Mouse (Mus musculus): ENCODE measurements around the gene Pan3.

Gene Pan3

GRCm38 (mm10) chr5:147429535-147430305, at the start of gene Pan3:
Gene Pan3 (plus strand): TSS chr5:147430161.
- peak; percentile 96 to 99 for DNase-seq (ENCODE audit: inconsistent age in 2 of 2, low spot score in 1 of 2)

DNA sequence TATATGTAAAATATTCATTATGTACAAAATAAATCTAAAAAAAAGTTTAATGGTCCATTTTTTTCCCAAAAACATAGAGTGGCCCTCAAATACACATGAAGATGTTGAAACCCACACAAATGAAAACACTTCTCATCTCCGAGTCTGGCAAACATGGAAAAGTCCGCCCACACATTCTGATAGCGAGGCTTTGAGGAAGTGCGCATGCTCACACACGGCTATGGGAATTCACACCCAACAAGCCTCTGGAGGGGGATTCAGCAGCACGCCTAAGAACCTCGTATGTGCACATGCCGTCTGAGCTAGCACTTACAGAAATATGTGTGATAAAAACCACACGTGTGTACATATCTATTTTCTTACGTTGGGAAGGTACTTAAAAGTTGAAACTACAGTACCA, 48.6 kb upstream of the Pan3 start:
- DNase-seq (ENCODE audit: inconsistent age in 2 of 2, low spot score in 1 of 2): no peak

GRCm38 (mm10) chr5:147386865-147387264, 43.1 kb upstream of the Pan3 start:
- no peak for DNase-seq (ENCODE audit: inconsistent age in 2 of 2, low spot score in 1 of 2)

- DNase-seq (ENCODE audit: inconsistent age in 2 of 2, low spot score in 1 of 2): no peak
These were observed 41.5 kb upstream of the Pan3 start for GRCm38 (mm10) chr5:147388376-147389008.

DNA sequence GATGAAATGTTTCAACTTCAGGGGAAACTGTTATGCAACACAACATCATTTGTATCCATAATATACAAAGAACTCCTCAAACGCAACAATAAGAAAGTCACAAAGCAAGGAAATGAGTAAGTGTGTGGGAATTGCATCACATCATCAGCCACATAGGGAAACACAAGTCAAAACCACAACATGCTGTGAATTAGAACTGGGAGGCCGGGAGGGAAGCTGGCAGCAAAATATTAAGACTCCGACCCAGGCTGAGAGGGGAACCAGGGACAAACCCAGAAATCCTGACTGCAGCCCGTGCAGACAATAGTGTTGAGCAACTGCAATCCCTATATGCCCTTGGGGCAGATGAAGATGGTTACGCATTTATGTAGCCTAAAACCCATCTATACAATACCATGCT, 40.9 kb upstream of the Pan3 start:
- peak in 1 of 2 experiments; percentile 29 for DNase-seq (ENCODE audit: inconsistent age in 2 of 2, low spot score in 1 of 2)

GRCm38 (mm10) chr5:147390772-147391171, 39.2 kb upstream of the Pan3 start:
- DNase-seq (ENCODE audit: inconsistent age in 2 of 2, low spot score in 1 of 2): no peak

DNA sequence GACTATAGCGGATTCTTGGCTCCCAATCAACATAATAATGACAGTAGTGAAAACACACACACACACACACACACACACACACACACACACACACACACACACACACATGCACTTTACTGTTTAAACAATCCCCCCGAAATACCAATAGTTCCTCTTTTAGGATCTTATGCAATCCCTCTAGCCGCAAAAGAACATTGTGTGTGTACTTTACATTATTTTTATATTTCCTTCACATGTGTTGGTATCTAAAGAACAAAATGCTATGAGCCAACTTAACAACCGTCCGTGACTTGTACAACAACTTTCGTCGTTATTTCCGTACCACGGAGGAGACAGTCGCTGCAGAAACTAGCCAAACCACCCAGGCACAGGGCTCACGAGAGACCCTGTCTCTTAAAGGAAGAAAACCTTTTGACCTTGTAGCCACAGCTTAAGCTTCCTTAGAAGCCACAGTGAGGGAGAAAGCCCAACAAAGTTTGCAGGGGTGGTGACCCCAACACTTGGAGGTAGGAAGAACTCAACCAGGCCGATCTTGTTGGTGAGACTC, 37.2 kb upstream of the Pan3 start:
- DNase-seq (ENCODE audit: inconsistent age in 2 of 2, low spot score in 1 of 2): no peak

DNA sequence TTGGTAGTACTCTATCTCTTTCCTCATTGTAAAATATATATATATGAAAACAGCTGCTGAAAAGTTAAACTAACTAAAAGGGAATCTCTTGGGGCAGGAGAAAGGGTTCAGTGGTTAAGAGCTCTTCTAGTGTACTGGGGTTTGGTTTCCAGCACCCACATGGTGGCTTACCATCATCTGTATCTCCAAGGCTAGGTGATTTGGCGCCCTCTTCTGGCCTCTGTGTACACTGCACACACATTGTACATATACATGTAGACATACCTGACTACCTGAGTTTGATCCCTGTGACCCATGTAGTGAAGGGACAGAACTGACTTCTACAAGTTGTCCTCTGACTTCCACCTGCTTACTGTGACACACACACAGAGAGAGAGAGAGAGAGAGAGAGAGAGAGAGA, 34.9 kb upstream of the Pan3 start:
- DNase-seq (ENCODE audit: inconsistent age in 2 of 2, low spot score in 1 of 2): no peak

- no peak for DNase-seq (ENCODE audit: inconsistent age in 2 of 2, low spot score in 1 of 2)
These were observed 30.0 kb upstream of the Pan3 start, which contains the start of gene Flt3 for GRCm38 (mm10) chr5:147399843-147400504. Gene Flt3 (minus strand): TSS chr5:147400489.

GRCm38 (mm10) chr5:147400505-147400979, 29.4 kb upstream of the Pan3 start:
- DNase-seq (ENCODE audit: inconsistent age in 2 of 2, low spot score in 1 of 2): no peak

DNA sequence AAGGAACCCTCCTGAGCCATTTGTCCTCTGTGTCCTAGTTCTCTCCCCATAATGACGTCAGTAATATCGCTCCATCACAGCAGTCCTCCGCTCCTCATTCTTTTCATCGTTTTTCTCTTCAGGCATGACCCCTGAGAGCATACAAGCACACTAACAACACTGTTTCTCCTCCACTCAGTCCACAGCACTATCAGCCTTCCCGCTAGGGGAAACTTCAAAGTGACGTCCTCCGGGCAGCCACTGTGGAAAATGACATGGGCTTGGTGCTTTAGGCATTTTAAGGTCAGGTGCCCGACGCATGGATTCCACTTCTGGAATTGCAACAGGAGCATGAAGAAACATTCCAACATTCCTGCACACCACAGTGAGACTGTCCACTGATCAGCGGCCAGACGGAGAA, 28.9 kb upstream of the Pan3 start:
- DNase-seq (ENCODE audit: inconsistent age in 2 of 2, low spot score in 1 of 2): no peak

- DNase-seq (ENCODE audit: inconsistent age in 2 of 2, low spot score in 1 of 2): peak; percentile 36 to 73
These were observed 27.5 kb upstream of the Pan3 start for GRCm38 (mm10) chr5:147402505-147402904.

GRCm38 (mm10) chr5:147406135-147406534, 23.8 kb upstream of the Pan3 start:
- no peak for DNase-seq (ENCODE audit: inconsistent age in 2 of 2, low spot score in 1 of 2)

GRCm38 (mm10) chr5:147408731-147409130, 21.2 kb upstream of the Pan3 start:
- DNase-seq (ENCODE audit: inconsistent age in 2 of 2, low spot score in 1 of 2): peak in 1 of 2 experiments; percentile 33

DNA sequence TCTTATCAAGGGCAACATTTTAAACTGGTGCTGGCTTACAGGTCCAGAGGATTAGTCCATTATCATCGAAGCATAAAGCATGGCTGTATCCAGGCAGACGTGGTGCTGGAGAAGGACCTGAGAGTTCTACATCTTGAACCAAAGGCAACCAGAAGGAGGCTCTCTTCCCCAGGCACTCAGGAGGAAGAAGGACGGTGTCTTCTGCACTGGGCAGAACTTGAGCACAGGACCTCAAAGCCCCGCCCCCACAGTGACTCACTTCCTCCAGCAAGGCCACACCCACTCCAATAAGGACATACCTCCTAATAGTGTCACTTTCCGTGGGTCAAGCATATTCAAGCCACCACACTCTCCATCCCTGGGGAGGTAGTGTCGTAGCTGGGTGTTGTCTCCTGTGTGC, 19.4 kb upstream of the Pan3 start:
- DNase-seq (ENCODE audit: inconsistent age in 2 of 2, low spot score in 1 of 2): no peak

GRCm38 (mm10) chr5:147417986-147418385, 12.0 kb upstream of the Pan3 start:
- DNase-seq (ENCODE audit: inconsistent age in 2 of 2, low spot score in 1 of 2): no peak

GRCm38 (mm10) chr5:147418394-147419121, 11.4 kb upstream of the Pan3 start:
- no peak for DNase-seq (ENCODE audit: inconsistent age in 2 of 2, low spot score in 1 of 2)

GRCm38 (mm10) chr5:147423612-147424011, 6.3 kb upstream of the Pan3 start:
- DNase-seq (ENCODE audit: inconsistent age in 2 of 2, low spot score in 1 of 2): no peak

DNA sequence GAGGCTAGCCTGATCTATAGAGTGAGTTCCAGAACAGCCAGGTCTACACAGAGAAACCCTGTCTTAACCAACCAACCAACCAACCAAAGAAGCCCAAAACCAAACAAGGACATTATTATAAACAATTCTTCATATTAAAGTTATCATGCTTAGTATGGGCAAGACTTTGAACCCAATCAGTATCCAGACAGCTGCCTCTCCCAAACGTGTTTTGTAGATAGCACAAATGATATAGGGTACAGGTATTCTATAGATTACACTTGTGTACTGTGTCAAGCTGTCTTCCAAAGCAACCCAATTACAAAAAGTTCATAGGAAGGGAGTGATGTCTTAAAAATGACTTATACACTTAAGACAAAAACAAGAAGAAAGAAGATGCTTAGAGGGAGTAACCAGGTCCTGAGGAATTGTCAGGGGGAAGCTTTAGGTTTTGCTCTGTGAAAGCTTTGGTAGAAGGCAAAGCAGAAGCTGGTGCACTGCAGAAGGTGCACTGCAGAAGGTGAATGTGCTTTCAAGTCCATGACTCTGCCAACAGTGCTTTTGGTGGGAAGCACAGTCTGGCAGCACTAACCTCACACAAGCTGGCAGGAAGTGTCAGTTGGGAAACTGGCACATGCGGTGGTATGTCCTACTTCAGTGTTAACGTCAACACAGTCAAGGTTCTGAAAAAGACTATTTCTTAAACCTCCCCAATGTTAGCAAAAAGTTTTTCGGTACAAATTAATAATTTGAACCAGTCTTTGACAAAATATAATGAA, 3.7 kb upstream of the Pan3 start:
- DNase-seq (ENCODE audit: inconsistent age in 2 of 2, low spot score in 1 of 2): no peak

DNA sequence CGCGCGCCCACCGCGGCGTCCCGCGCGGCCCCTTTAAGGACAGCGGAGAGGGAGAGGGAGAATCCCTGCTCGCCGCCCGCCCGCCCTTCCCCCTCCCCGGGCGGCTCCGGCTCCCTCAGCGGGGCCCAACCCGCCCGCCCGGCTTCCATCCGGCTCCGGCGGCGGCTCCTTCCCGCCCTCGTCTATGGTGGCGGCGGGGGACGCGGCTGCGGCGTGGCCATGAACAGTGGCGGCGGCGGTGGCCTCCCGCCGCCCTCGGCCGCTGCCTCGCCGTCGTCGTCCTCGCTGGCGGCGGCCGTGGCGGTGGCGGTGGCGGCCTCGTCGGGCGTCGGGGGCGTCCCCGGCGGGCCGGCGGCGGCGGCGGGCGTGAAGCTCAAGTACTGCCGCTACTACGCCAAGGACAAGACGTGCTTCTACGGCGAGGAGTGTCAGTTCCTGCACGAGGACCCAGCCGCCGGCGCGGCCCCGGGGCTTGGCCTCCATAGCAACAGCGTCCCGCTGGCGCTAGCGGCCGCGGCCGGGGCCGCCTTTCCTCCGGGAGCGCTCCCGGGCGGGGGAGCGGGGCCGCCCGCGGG, 487 bp downstream of the Pan3 start:
- DNase-seq (ENCODE audit: inconsistent age in 2 of 2, low spot score in 1 of 2): peak; percentile 62 to 87

All from adrenal gland, adult (tissue).